Comparison of ENCODE assay signal across 15 mouse cellular contexts in genomic region chr10:39991155-39991554, GRCm38 (mm10). TPM values are rescaled to one million over a fixed set of nuclear protein-coding genes. Genes with fewer than 3 reads are reported as not detected.
DNase-seq lines count a peak whose midpoint lies in the region; ATAC-seq and TF ChIP-seq lines count a peak whose summit lies in the region.
"Had no signal": no experiment of that assay in that cellular context is flagged by ENCODE, and none has a peak within 500 bp of the region (broad histone marks: within the 10 kb centered on the region; RNA-seq: fewer than 3 reads in every experiment).

No protein-coding gene starts in this region.

- H3K9me3 ChIP-seq in liver, postnatal 0 days (ENCODE audit: low read length), result no peaks in the 10 kb centered on the region
- H3K9me3 ChIP-seq in hindbrain, embryonic 11.5 days (ENCODE audit: control insufficient read depth, low read length), result no peaks in the 10 kb centered on the region

- no peak for TF ChIP-seq CTCF in liver, postnatal 0 days (IDR thresholded peaks at IDR 0.05; ENCODE audit: low read depth)

- TF ChIP-seq EP300 in liver, postnatal 0 days (IDR thresholded peaks at IDR 0.05; ENCODE audit: low read depth), result peak; percentile 81

- no peaks in the 10 kb centered on the region for H3K27me3 ChIP-seq in liver, postnatal 0 days (ENCODE audit: insufficient read depth, low read length)
- H3K27me3 ChIP-seq in hindbrain, embryonic 11.5 days (ENCODE audit: control insufficient read depth, insufficient read depth, low read length), result no peaks in the 10 kb centered on the region
- H3K27me3 ChIP-seq: heart, embryonic 13.5 days; megakaryocyte, embryonic 14.5 days had no signal

- DNase-seq in CD4-positive helper T cell, adult 2 months (ENCODE audit: low read depth, low spot score), result peak; percentile 83
- peak; percentile 15 for DNase-seq in c-Kit-positive CD71-positive TER-119-positive erythroid progenitor cells, embryonic 14.5 days (ENCODE audit: low spot score)
- peak; percentile 75 for DNase-seq in kidney, postnatal 14 days
- DNase-seq in liver, postnatal 0 days, result no peak
- no peak for DNase-seq in hindbrain, embryonic 11.5 days (ENCODE audit: low spot score)
- no peak for DNase-seq in frontal cortex, postnatal 25 days (ENCODE audit: low spot score in 2 of 2)
- DNase-seq in frontal cortex, postnatal 10 days (ENCODE audit: low spot score in 2 of 2), result no peak
- DNase-seq: adrenal gland, adult 2 months; B cell, adult 2 months; lung, adult 2 months had no signal

- no peaks in the 10 kb centered on the region for H3K4me1 ChIP-seq in liver, postnatal 0 days (ENCODE audit: insufficient read depth)
- no peaks in the 10 kb centered on the region for H3K4me1 ChIP-seq in hindbrain, embryonic 11.5 days (replicated peaks; ENCODE audit: control insufficient read depth, insufficient read depth, low read length)
- H3K4me1 ChIP-seq: heart, embryonic 13.5 days had no signal

- H3K36me3 ChIP-seq in liver, postnatal 0 days (replicated peaks; ENCODE audit: insufficient read depth, low read length), result no peaks in the 10 kb centered on the region
- no peaks in the 10 kb centered on the region for H3K36me3 ChIP-seq in hindbrain, embryonic 11.5 days (ENCODE audit: control insufficient read depth, insufficient read depth, low read length)
- H3K36me3 ChIP-seq: heart, embryonic 13.5 days had no signal

- no peak overlapping the region for H3K4me3 ChIP-seq in liver, postnatal 0 days (ENCODE audit: low read depth, low read length)
- H3K4me3 ChIP-seq in hindbrain, embryonic 11.5 days (ENCODE audit: low read depth, low read length), result no peak overlapping the region
- H3K4me3 ChIP-seq: erythroblast, embryonic 14.5 days; heart, embryonic 13.5 days; megakaryocyte, embryonic 14.5 days had no signal

- 19% methylated on average over 4 of the region's 4 CpGs for WGBS in liver, postnatal 0 days (ENCODE audit: insufficient replicate concordance)
- WGBS in hindbrain, embryonic 11.5 days, result 67% methylated on average over 4 of the region's 4 CpGs

- ATAC-seq in liver, postnatal 0 days, result no peak
- ATAC-seq in hindbrain, embryonic 11.5 days (ENCODE audit: low FRiP score), result no peak
- no peak for ATAC-seq in erythroid progenitor cell, adult 5-6 weeks (replicated peaks; ENCODE audit: low FRiP score, poor library complexity, severe bottlenecking)

- H3K9ac ChIP-seq in liver, postnatal 0 days (replicated peaks), result no peak overlapping the region
- H3K9ac ChIP-seq in hindbrain, embryonic 11.5 days (ENCODE audit: low read depth, low read length), result no peak overlapping the region
- H3K9ac ChIP-seq: heart, embryonic 13.5 days; hindbrain, embryonic 14.5 days had no signal

- H3K27ac ChIP-seq in liver, postnatal 0 days (ENCODE audit: low read depth), result no peak overlapping the region
- no peak overlapping the region for H3K27ac ChIP-seq in hindbrain, embryonic 11.5 days (ENCODE audit: low read depth, low read length)
- H3K27ac ChIP-seq: heart, embryonic 13.5 days; hindbrain, embryonic 14.5 days had no signal

- 0 out of 2 replicates have a peak overlapping the region, but pooled peaks have one; percentile 14 for H3K4me2 ChIP-seq in liver, postnatal 0 days (ENCODE audit: low read depth, low read length)
- H3K4me2 ChIP-seq in hindbrain, embryonic 11.5 days (replicated peaks; ENCODE audit: low read depth, low read length), result no peak overlapping the region
- H3K4me2 ChIP-seq: heart, embryonic 13.5 days; hindbrain, embryonic 14.5 days had no signal

RNA-seq across cellular contexts. Expression of gene Mfsd4b5, which starts 4.7 kb away (rescaled TPM):
- 0.06 and 0.09 TPM in 2 replicates for polyA plus RNA-seq in liver, postnatal 0 days (2015; fragmentation: Nextera tagmentation; extraction: Ambion mirVana)
- 0.09 TPM in 1 of 2 replicates, not detected in the other for polyA plus RNA-seq in hindbrain, embryonic 11.5 days (2014; fragmentation: Nextera tagmentation; extraction: Ambion mirVana)
- total RNA-seq in erythroid progenitor cell, adult 5-6 weeks (2015; ENCODE audit: low replicate concordance), result not detected in 2 replicates
- total RNA-seq in erythroid progenitor cell, adult 5-6 weeks (2017; ENCODE audit: low replicate concordance), result not detected in 2 replicates
- polyA plus RNA-seq: erythroblast, embryonic 14.5 days; heart, embryonic 13.5 days had no signal

RNA-seq across cellular contexts. Expression of gene Mfsd4b3, which starts 31.2 kb away (rescaled TPM):
- 4.8 and 5.5 TPM in 2 replicates for polyA plus RNA-seq in liver, postnatal 0 days (2015; fragmentation: Nextera tagmentation; extraction: Ambion mirVana)
- 0.11 TPM in 1 of 2 replicates, not detected in the other for polyA plus RNA-seq in hindbrain, embryonic 11.5 days (2014; fragmentation: Nextera tagmentation; extraction: Ambion mirVana)
- total RNA-seq in erythroid progenitor cell, adult 5-6 weeks (2015; ENCODE audit: low replicate concordance), result not detected in 2 replicates
- not detected in 2 replicates for total RNA-seq in erythroid progenitor cell, adult 5-6 weeks (2017; ENCODE audit: low replicate concordance)
- polyA plus RNA-seq: erythroblast, embryonic 14.5 days had no signal

RNA-seq across cellular contexts. Expression of gene Mfsd4b1, which starts 33.9 kb away (rescaled TPM):
- 6.0 and 6.1 TPM in 2 replicates for polyA plus RNA-seq in liver, postnatal 0 days (2015; fragmentation: Nextera tagmentation; extraction: Ambion mirVana)
- 0.26 and 0.35 TPM in 2 replicates for polyA plus RNA-seq in hindbrain, embryonic 11.5 days (2014; fragmentation: Nextera tagmentation; extraction: Ambion mirVana)
- total RNA-seq in erythroid progenitor cell, adult 5-6 weeks (2015; ENCODE audit: low replicate concordance), result not detected in 2 replicates
- not detected in 2 replicates for total RNA-seq in erythroid progenitor cell, adult 5-6 weeks (2017; ENCODE audit: low replicate concordance)
- polyA plus RNA-seq: erythroblast, embryonic 14.5 days had no signal

Comparison
In these comparisons a context has a peak if more than half of its experiments do, and no peak if none do; other contexts are left out.
1. DNase-seq: peak in CD4-positive helper T cell, adult 2 months (single experiment), c-Kit-positive CD71-positive TER-119-positive erythroid progenitor cells, embryonic 14.5 days (single experiment) and kidney, postnatal 14 days (single experiment); none in liver, postnatal 0 days (single experiment), hindbrain, embryonic 11.5 days (single experiment), frontal cortex, postnatal 25 days (0 of 2) and frontal cortex, postnatal 10 days (0 of 2).